Mouse (Mus musculus) heart, postnatal 36 days (tissue): Measurements from ENCODE around the gene Ttyh2. TPM values are rescaled to one million over a fixed set of nuclear protein-coding genes. Genes with fewer than 3 reads are reported as not detected.

Source experiments
- DNase-seq, 2 experiments: peaks; one replicate each; pipeline ENCODE4 v3.0.0; 2021 to 2022
- intact Hi-C: fragments of 180-260 bp; cut with DNase I; formaldehyde crosslinking; loops from one replicate; pipeline ENCODE4 v1.15.1; 2025
- total RNA-seq, 2 experiments: library from RNA; stranded (reverse); gene quantifications; 2 replicates each; pipeline ENCODE4 v1.2.3; 2021

The Ttyh2 gene
- total RNA-seq, 2 experiments from 2014 or later = 4.2 to 5.3 TPM

- intact Hi-C loops = no loop called here
- no peak for DNase-seq
These were observed 27.2 kb downstream of the Ttyh2 start for GRCm38 (mm10) chr11:114702311-114702995.

DNA sequence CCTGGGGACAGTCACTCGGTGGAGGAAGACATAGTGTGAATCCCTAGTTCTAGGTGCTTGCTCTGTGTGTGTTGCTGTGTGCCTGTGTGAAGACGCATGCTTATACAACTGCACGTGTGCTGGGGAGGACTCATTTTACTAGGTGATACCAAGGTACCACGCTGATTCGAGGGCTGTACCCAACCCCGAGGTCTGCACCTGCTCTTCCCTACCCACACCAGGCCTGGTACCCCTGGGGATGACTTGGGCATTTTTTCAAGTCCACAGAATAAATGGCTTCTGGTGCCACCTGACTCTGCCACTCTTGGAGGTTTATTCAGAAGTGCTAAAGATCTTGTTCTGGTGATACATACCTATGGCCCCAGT lies 27.7 kb downstream of the Ttyh2 start:
- intact Hi-C loops = no loop called here

DNA sequence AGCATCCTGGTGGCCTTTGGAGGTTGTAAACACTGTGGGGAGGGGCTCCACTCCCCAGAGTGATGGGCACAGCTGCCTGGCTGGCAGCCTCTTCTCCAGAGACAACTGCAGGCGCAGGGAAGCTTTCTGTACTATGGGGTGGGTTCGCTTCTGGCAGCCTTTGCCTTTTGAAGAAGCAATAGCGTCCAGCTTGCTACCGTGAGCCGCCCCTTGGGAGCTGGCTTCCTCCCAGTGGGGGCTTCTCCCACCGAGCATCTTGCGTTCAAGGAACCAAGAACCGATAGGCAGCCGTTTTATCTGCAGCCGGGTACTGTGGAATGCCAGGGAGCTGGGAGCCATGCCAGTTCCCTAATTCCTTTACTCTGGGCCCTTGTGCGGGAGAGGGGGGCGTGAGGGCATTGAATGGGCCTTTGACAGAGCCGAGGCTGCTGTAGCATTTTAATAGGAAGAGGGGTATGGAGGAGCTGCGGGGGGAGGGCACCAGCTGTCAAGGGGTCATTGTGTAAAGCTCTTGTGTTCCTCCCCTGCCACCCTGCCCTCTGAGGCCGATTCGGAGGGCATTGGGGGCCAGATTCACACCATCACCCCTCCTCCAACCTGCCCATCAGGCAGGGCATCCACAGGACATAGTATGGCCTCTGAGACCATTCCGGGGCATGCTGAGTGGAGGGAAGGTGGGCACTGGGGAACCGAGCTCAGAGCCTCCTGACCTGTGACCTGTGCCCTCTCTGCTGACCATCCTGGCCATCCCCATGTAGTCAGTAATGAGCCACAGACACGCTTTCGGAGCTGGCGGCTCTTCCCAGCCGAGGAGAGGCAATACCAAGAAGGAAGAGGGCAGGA lies 29.1 kb downstream of the Ttyh2 start:
- DNase-seq = no peak
- intact Hi-C loops = no loop called here

More for the DNA sequence above, 27.7 kb downstream of the Ttyh2 start:
- DNase-seq = no peak

DNA sequence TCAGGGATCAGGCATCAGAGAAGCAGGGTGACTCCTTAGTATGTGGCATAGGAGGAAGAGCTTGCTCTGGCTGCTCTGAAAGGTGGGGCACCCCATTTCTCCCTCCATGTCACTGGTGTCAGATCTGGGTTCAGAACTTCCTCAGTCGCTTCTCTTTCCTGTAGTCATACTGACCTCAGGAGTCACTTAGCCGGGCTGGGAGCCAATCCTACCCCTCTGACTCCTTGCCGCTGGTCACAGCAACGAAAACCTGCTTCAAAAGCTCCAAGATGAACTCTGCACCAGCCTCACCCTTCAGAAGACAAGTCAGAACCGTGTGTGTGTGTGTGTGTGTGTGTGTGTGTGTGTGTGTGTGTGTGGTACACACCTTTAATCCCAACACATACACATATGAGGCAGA lies 31.1 kb downstream of the Ttyh2 start:
- intact Hi-C loops = no loop called here
- no peak for DNase-seq

- DNase-seq = no peak
- intact Hi-C loops = no loop called here
These were observed 36.2 kb downstream of the Ttyh2 start for GRCm38 (mm10) chr11:114711393-114711792.

DNA sequence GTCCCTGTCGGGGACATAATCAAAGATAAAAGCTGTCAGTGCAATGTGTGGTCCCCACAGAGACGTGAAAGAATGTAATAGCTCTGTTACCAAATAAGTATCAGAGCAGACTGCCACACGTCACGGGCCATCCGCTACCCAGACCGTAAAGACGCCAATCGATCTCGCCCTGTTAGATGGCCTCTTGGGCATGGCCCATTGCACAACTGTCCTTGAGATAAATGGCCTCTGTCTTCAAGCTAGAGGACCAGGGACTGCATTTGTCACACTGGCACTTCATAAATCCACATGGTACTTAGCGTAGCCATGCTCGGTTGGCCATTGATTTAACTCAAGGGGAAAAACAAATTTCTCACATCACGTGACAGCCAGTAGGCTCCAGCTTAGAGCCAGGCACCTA lies 36.6 kb downstream of the Ttyh2 start:
- DNase-seq = no peak
- intact Hi-C loops = no loop called here

GRCm38 (mm10) chr11:114714526-114714925 lies 39.3 kb downstream of the Ttyh2 start:
- DNase-seq = no peak
- intact Hi-C loops = no loop called here

GRCm38 (mm10) chr11:114715531-114715930 lies 40.3 kb downstream of the Ttyh2 start:
- intact Hi-C loops = no loop called here
- peak; percentile 34 to 44 for DNase-seq

DNA sequence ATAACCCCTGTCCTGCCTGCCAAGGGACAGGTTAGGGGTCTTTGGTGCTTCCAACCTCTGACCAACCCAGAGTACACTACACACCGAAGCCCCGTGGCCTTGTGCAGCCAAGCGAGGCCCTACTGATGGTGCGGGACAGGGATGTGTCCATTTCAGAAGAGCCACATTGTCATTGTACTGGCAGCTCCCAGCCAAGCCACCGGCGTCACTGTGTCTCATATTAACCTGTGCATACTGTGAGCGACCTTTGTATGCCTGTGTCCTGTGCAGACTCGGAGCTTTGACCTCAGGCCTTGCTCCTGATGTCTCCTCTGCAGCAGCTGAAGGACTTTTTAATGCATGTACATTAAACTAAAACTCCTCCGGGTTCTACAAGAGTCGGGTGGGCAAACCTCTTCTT lies 45.3 kb downstream of the Ttyh2 start:
- DNase-seq = no peak
- intact Hi-C loops = no loop called here

- intact Hi-C loops = no loop called here
- no peak for DNase-seq
These were observed 47.2 kb downstream of the Ttyh2 start for GRCm38 (mm10) chr11:114722438-114722837.

DNA sequence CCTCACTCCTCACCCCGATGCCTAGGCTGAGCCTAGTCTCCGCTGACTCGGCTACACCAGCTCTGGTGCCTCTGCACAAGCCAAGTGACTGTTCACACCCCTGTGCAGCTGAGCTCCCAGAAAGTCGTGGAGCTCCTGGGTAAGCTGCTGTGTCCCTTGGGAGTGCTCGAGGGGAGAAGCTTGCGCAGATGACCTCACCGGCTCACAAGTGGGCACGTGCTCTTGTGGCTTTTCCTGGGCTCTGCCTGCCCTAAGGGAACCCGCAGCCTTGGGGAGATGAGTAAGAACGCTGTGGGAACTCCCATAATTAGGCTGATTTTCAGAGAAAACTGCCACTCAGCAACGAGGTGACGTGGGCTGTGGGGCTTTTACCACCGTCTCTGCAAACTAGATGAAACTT lies 47.8 kb downstream of the Ttyh2 start:
- intact Hi-C loops = no loop called here
- DNase-seq = no peak

- DNase-seq = peak; percentile 51 to 54
- intact Hi-C loops = no loop called here
These were observed 49.8 kb downstream of the Ttyh2 start for GRCm38 (mm10) chr11:114724787-114725590.

- peak; percentile 71 for DNase-seq
- intact Hi-C loops = no loop called here
These were observed 52.0 kb downstream of the Ttyh2 start, which contains the start of gene Dnaic2 for GRCm38 (mm10) chr11:114726965-114727825. TSS of gene Dnaic2 (plus strand) at chr11:114727408.

DNA sequence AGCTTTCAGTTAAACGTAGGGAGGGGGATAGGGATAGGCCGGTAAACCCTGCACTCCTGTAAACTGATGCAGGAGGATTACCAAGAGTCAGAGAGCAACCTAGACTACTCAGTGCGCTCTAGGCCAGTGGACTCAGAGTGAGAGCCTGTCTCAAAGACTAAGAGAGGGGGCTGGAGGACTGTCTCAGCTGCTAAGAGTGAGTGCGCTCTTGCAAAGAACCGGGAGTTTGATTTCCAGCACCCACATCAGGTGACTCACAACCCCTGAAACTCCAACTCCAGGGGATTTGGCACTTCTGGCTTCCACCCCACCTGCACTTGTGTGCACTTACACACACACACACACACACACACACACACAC lies 52.6 kb downstream of the Ttyh2 start:
- DNase-seq = no peak
- intact Hi-C loops = loop anchor here (2.0 kb wide), 1 partner anchor 53 kb away; the partner anchor contains the start of gene Ttyh2

DNA sequence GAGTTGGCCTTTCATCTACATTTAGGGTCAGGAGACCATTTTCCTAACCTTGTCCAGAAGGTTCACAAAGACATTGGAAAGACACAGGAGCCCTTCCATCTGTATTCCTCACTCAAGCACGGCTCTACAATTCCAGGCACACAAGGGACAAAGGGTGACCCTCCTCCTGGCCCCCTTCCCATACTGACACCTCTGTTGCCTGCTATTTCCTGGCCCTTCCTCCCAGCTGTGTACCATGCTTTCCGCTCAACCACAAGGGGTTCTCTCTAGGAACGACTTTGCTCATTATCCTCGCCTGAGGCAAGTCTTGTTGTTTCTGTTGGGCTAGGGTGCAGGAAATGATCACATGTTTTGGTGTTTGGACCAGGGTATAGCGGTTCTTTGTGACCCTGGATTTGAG lies 53.1 kb downstream of the Ttyh2 start:
- intact Hi-C loops = loop anchor here (2.0 kb wide), 1 partner anchor 54 kb away; the partner anchor contains the start of gene Ttyh2
- no peak for DNase-seq

DNA sequence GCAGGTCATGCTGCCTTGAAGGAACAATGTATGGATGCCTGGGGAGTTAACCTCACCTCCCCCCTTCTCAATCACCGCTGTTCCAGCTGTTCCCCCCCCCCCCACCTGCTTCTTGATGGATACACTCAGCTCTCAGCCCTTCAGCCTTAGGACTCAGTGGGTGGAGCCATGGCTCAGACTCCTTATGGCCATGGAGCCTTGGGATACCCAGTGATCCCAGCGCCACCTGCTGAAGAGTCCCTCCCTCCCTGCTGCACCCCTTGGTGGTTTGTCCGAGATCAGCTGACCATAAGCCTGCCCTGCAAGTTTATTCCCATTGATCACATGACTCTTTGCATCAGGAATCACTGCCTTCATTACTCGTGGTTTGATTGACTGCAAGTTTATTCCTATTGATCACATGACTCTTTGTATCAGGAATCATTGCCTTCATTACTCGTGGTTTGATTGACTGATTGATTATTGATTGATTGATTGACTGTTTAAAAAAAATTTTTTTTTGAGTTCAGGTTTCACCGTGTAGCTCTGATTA lies 54.7 kb downstream of the Ttyh2 start:
- intact Hi-C loops = loop anchor here (2.0 kb wide), 1 partner anchor 55 kb away; the partner anchor contains the start of gene Ttyh2
- DNase-seq = no peak

- DNase-seq = no peak
- intact Hi-C loops = no loop called here
These were observed 56.5 kb downstream of the Ttyh2 start for GRCm38 (mm10) chr11:114731711-114732110.

DNA sequence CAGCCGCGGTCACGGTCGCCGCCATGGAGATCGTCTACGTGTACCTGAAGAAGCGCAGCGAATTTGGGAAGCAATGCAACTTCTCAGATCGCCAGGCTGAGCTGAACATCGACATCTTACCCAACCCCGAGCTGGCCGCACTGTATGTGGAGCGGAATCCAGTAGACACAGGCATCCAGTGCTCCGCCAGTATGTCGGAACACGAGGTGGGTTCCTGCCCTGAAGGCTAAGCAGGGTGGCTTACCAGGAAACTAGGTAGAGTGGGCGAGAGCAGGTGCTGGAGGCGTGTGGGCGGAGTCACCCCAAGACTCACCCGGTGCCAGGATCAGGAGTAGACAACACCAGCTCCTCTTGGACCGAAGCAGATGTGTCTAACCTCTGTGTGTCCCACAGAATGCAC lies 57.7 kb downstream of the Ttyh2 start:
- intact Hi-C loops = no loop called here
- DNase-seq = no peak

GRCm38 (mm10) chr11:114736111-114736510 lies 60.9 kb downstream of the Ttyh2 start:
- intact Hi-C loops = loop anchor here (2.0 kb wide), 1 partner anchor 63 kb away; no protein-coding TSS in a partner anchor
- DNase-seq = no peak
